Mouse (Mus musculus) MEL (cell line): Measurements from ENCODE around the gene Nmnat3. TPM values are rescaled to one million over a fixed set of nuclear protein-coding genes. Genes with fewer than 3 reads are reported as not detected.

ENCODE experiments used
- DNase-seq: peaks from one replicate; pipeline ENCODE4 v3.0.0; 2011; ENCODE audit warnings: low read depth, low spot score
- H3K27ac ChIP-seq: 2 replicates; pipeline ENCODE4 v1.5.1; 2012; ENCODE audit warnings: low read depth, mild to moderate bottlenecking, control low read depth, low read length, moderate library complexity; ENCODE audit not compliant: control insufficient read depth
- H3K27me3 ChIP-seq, 2 experiments: fragments of 150-350 bp in 1 of 2; sonication (generic) in 1 of 2; 2 replicates each; pipeline ENCODE4 v1.6.1; 2012; ENCODE audit warnings: low read length in 2 of 2, mild to moderate bottlenecking in 2 of 2, improper control_type of control experiment in 1 of 2, moderate library complexity in 1 of 2; ENCODE audit not compliant: insufficient read depth in 2 of 2, control insufficient read depth in 1 of 2
- H3K36me3 ChIP-seq, 2 experiments: 2 replicates each; pipeline ENCODE4 v1.6.1; 2012 to 2014; ENCODE audit warnings: low read length in 2 of 2, improper control_type of control experiment in 1 of 2, inconsistent platforms in 1 of 2, mild to moderate bottlenecking in 1 of 2; ENCODE audit not compliant: insufficient read depth in 2 of 2, control insufficient read depth in 1 of 2
- H3K4me1 ChIP-seq, 2 experiments: fragments of 150-350 bp in 1 of 2; sonication (generic) in 1 of 2; 2 replicates each; pipeline ENCODE4 v1.6.1; 2012; ENCODE audit warnings: low read length in 2 of 2, improper control_type of control experiment in 1 of 2, mild to moderate bottlenecking in 1 of 2; ENCODE audit not compliant: insufficient read depth in 2 of 2, control insufficient read depth in 1 of 2
- H3K4me3 ChIP-seq, 2 experiments: fragments of 150-350 bp in 1 of 2; sonication (generic) in 1 of 2; 2 replicates each; pipeline ENCODE4 v1.5.1; 2012; ENCODE audit warnings: low read depth in 2 of 2, low read length in 2 of 2, mild to moderate bottlenecking in 2 of 2, moderate library complexity in 2 of 2, control low read depth in 1 of 2, improper control_type of control experiment in 1 of 2; ENCODE audit not compliant: control insufficient read depth in 1 of 2, insufficient read depth in 1 of 2
- H3K79me2 ChIP-seq: 2 replicates; pipeline ENCODE4 v1.6.1; 2012; ENCODE audit warnings: mild to moderate bottlenecking, low read length, moderate library complexity; ENCODE audit not compliant: control insufficient read depth, poor library complexity, insufficient read depth
- H3K9ac ChIP-seq: 2 replicates; pipeline ENCODE4 v1.6.1; 2012; ENCODE audit warnings: low read depth, mild to moderate bottlenecking, control low read depth, low read length, moderate library complexity; ENCODE audit not compliant: control insufficient read depth, poor library complexity, severe bottlenecking
- H3K9me3 ChIP-seq: fragments of 150-350 bp; sonication (generic); replicated peaks from 2 replicates; pipeline ENCODE4 v1.6.1; 2012; ENCODE audit warnings: mild to moderate bottlenecking, low read length, improper control_type of control experiment, moderate library complexity; ENCODE audit not compliant: insufficient read depth
- CHD1 ChIP-seq: IDR thresholded peaks from 2 replicates; pipeline ENCODE4 v1.6.1; 2012; ENCODE audit warnings: low read depth, mild to moderate bottlenecking, inconsistent platforms, low read length, improper control_type of control experiment
- CHD2 ChIP-seq: IDR thresholded peaks from 2 replicates; pipeline ENCODE4 v1.6.1; 2011; ENCODE audit warnings: low read length, improper control_type of control experiment
- ETS1 ChIP-seq: IDR thresholded peaks from 2 replicates; pipeline ENCODE4 v1.6.1; 2012; ENCODE audit warnings: low read depth, mild to moderate bottlenecking, inconsistent platforms, low read length, improper control_type of control experiment, moderate library complexity
- GATA1 ChIP-seq: IDR thresholded peaks from 2 replicates; pipeline ENCODE4 v1.6.1; 2011; ENCODE audit warnings: low read depth, low read length, improper control_type of control experiment
- HCFC1 ChIP-seq: IDR thresholded peaks from 2 replicates; pipeline ENCODE4 v1.6.1; 2012; ENCODE audit warnings: low read depth, mild to moderate bottlenecking, inconsistent platforms, low read length, improper control_type of control experiment, moderate library complexity
- KAT2A ChIP-seq: conservative IDR thresholded peaks from 2 replicates; pipeline ENCODE4 v1.6.1; 2012; ENCODE audit warnings: low read depth, low read length, improper control_type of control experiment, inconsistent platforms
- MAZ ChIP-seq: IDR thresholded peaks from 2 replicates; pipeline ENCODE4 v1.6.1; 2012; ENCODE audit warnings: low read depth, mild to moderate bottlenecking, inconsistent platforms, low read length, improper control_type of control experiment
- MXI1 ChIP-seq: IDR thresholded peaks from 2 replicates; pipeline ENCODE4 v1.6.1; 2011; ENCODE audit warnings: mild to moderate bottlenecking, low read depth, low read length, improper control_type of control experiment
- MYB ChIP-seq: IDR thresholded peaks from 2 replicates; pipeline ENCODE4 v1.6.1; 2011; ENCODE audit warnings: mild to moderate bottlenecking, low read depth, low read length, improper control_type of control experiment
- NRF1 ChIP-seq: IDR thresholded peaks from 2 replicates; pipeline ENCODE4 v1.6.1; 2014; ENCODE audit warnings: low read depth, mild to moderate bottlenecking, inconsistent platforms, low read length, improper control_type of control experiment, moderate library complexity; ENCODE audit not compliant: poor library complexity, insufficient read depth, severe bottlenecking
- POLR2AphosphoS2 ChIP-seq: IDR thresholded peaks from 2 replicates; pipeline ENCODE4 v1.6.1; 2011; ENCODE audit warnings: low read length, improper control_type of control experiment
- RAD21 ChIP-seq: IDR thresholded peaks from 2 replicates; pipeline ENCODE4 v1.6.1; 2011; ENCODE audit warnings: mild to moderate bottlenecking, low read depth, low read length, improper control_type of control experiment
- SMC3 ChIP-seq: IDR thresholded peaks from 2 replicates; pipeline ENCODE4 v1.6.1; 2011; ENCODE audit warnings: low read depth, low read length, improper control_type of control experiment
- TAL1 ChIP-seq: IDR thresholded peaks from 2 replicates; pipeline ENCODE4 v1.6.1; 2012; ENCODE audit warnings: mild to moderate bottlenecking, inconsistent platforms, low read length, moderate library complexity, mixed read lengths
- TBP ChIP-seq: IDR thresholded peaks from 2 replicates; pipeline ENCODE4 v1.8.0; 2011; ENCODE audit warnings: low read depth, low read length, improper control_type of control experiment
- UBTF ChIP-seq: IDR thresholded peaks from 2 replicates; pipeline ENCODE4 v1.6.1; 2012; ENCODE audit warnings: low read depth, mild to moderate bottlenecking, inconsistent platforms, low read length, improper control_type of control experiment, moderate library complexity, borderline replicate concordance; ENCODE audit not compliant: insufficient read depth
- USF1 ChIP-seq: IDR thresholded peaks from 2 replicates; pipeline ENCODE4 v1.6.1; 2014; ENCODE audit warnings: low read depth, mild to moderate bottlenecking, inconsistent platforms, low read length, improper control_type of control experiment, moderate library complexity
- ZC3H11A ChIP-seq: IDR thresholded peaks from 2 replicates; pipeline ENCODE4 v1.6.1; 2012; ENCODE audit warnings: low read depth, mild to moderate bottlenecking, inconsistent platforms, low read length, improper control_type of control experiment
- ZMIZ1 ChIP-seq: IDR thresholded peaks from 2 replicates; pipeline ENCODE4 v1.6.1; 2012; ENCODE audit warnings: low read depth, mild to moderate bottlenecking, inconsistent platforms, low read length, improper control_type of control experiment, moderate library complexity
- ZNF384 ChIP-seq: IDR thresholded peaks from 2 replicates; pipeline ENCODE4 v1.6.1; 2012; ENCODE audit warnings: low read depth, mild to moderate bottlenecking, inconsistent platforms, low read length, improper control_type of control experiment
- polyA plus RNA-seq, 2 experiments: library from polyadenylated mRNA; stranded (reverse) in 1 of 2; unstranded in 1 of 2; fragments of >175 nt in 1 of 2; fragments of >200 nt in 1 of 2; gene quantifications; 2 replicates each; pipeline versions ENCODE4 v1.2.1 to v1.2.4; 2012; ENCODE audit warnings: low replicate concordance in 2 of 2, low read depth in 1 of 2; ENCODE audit not compliant: insufficient read length in 2 of 2, insufficient read depth in 1 of 2, missing spikeins in 1 of 2
- total RNA-seq: library from RNA; depleted of rRNA; stranded (reverse); fragments of 300-350 nt; gene quantifications from 2 replicates; pipeline ENCODE4 v1.2.3, GENCODE M21; 2012

Gene Nmnat3
- total and polyA plus RNA-seq, 3 experiments, result 14.4 to 15.2 TPM; not detected in 1

DNA sequence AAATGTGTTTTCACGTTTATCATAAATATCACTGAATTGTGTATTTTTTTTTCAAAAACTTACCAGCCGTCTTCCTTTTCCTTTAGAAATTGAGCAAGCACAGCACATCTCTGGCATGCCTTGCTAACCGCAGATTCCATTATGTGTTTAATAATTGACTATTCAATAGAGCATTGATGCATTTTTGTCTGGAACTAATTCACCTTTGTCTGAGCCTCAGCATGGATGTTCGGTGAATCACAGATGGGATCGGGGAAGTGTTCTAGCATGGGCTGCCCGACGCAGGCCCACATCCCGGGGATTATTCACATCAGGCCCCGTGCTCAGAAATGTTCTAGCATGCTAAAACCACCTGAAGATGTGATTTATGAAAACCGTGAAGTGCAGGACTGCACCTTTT lies 12.2 kb upstream of the Nmnat3 start:
- Histone ChIP-seq H3K79me2 (no peaks in the 10 kb centered on the region), H3K27me3 (no peaks in the 10 kb centered on the region), H3K4me3 (no peak overlapping the region), H3K36me3 (no peaks in the 10 kb centered on the region), H3K9me3 (no peaks in the 10 kb centered on the region), H3K9ac (no peak overlapping the region), H3K27ac (no peak overlapping the region), H3K4me1 (no peaks in the 10 kb centered on the region)
- no peak for TF ChIP-seq ETS1
- DNase-seq, result no peak

DNA sequence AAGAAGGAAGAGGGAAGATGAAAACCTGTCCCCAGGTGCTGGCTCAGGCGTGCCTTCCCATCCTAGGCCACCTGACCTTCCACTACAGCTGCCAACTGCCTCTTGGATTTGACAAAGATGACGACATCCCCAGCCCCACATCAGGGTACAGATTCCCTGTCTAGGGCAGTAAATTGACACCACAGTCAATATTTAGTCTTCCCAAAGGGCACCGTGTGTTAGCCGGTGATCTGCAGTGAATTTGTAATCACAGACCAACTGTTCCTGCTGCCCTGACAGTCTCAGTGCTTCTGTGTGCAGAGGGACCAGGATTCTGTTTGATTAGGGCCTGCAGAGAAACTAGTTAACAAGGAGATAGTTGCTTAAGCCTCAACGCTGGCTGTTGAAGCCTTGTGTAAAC lies 7.1 kb upstream of the Nmnat3 start:
- no peak for TF ChIP-seq ZNF384
- TF ChIP-seq UBTF, result no peak
- no peak for TF ChIP-seq MYB
- no peak for TF ChIP-seq MAZ
- TF ChIP-seq TBP, result no peak
- no peak for TF ChIP-seq CHD2
- TF ChIP-seq HCFC1, result no peak
- no peak for TF ChIP-seq RAD21
- no peak for TF ChIP-seq POLR2AphosphoS2
- no peak for TF ChIP-seq KAT2A
- TF ChIP-seq ETS1, result no peak
- no peak for TF ChIP-seq SMC3
- no peak for TF ChIP-seq CHD1
- no peak for TF ChIP-seq TAL1
- TF ChIP-seq USF1, result no peak
- TF ChIP-seq GATA1, result no peak
- no peak for TF ChIP-seq MXI1
- no peak for TF ChIP-seq NRF1
- TF ChIP-seq ZC3H11A, result no peak
- TF ChIP-seq ZMIZ1, result no peak
- TF ChIP-seq, all 39 proteins: peak for 0
- H3K4me1 ChIP-seq, result no peaks in the 10 kb centered on the region
- no peaks in the 10 kb centered on the region for H3K79me2 ChIP-seq
- no peak overlapping the region for H3K27ac ChIP-seq
- no peaks in the 10 kb centered on the region for H3K9me3 ChIP-seq
- no peaks in the 10 kb centered on the region for H3K27me3 ChIP-seq
- H3K9ac ChIP-seq, result no peak overlapping the region
- no peaks in the 10 kb centered on the region for H3K36me3 ChIP-seq
- no peak overlapping the region for H3K4me3 ChIP-seq
- DNase-seq, result no peak
